Mouse (Mus musculus): ENCODE measurements at regions not wholly inside any gene's neighbourhood (a gene's known extent, or its start where the extent isn't known, plus 50 kb on each side); places are given as distances from the start of the nearest gene placed in this dataset.

DNA sequence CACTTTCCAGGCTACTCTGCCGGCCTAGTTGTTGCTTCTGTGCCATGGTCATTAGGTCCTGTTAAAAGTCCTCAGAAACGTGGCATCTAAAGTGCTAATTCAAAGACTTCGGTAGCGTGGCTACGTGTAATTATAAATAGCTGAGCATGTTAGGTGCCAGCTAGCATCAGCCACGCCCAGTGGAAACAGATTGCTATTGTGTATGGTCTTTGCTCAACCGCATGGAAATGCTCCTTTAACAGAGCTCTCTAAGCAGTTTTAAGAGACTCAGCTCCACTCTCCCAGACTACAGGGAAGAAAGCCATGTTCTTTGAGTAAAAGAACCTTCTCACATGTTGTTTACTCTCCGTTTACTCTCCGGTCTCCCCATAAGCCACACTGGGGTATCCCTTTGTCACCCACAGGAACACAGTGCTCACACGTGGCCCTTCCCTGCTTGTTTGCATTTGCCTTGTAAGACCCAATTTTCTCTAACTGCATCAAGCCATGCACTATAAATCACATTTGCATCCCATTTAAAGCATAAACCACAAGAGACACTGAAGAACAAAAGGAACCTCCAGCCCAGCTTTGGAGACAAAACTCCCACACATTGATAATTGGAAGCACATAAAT is 311.7 kb downstream of the Fgf10 start:
- TF ChIP-seq EP300 (IDR thresholded peaks at IDR 0.05; ENCODE audit: low read depth) (no peak), CTCF (IDR thresholded peaks at IDR 0.05; ENCODE audit: low read depth) (no peak)
